Mouse (Mus musculus) MN1 (cell line): ENCODE data around the gene Tshz2.
A peak's percentile ranks its signal among the peaks of the same experiment; 100 is the strongest.

Experiments used
- DNase-seq: peaks from one replicate; pipeline ENCODE4 v3.0.0-alpha.2; 2016; ENCODE audit warnings: low spot score

Tshz2 gene

GRCm38 (mm10) chr2:169699862-169700511, 67.2 kb downstream of the Tshz2 start:
- peak; percentile 73 for DNase-seq

GRCm38 (mm10) chr2:169702725-169703486, 70.1 kb downstream of the Tshz2 start:
- DNase-seq, result no peak

- DNase-seq, result no peak
Measured at GRCm38 (mm10) chr2:169721793-169722326, 89.0 kb downstream of the Tshz2 start.

GRCm38 (mm10) chr2:169722341-169722740, 89.5 kb downstream of the Tshz2 start:
- DNase-seq, result no peak

GRCm38 (mm10) chr2:169723645-169724462, 91.0 kb downstream of the Tshz2 start:
- DNase-seq, result peak; percentile 61

- DNase-seq, result no peak
Measured at GRCm38 (mm10) chr2:169728651-169729280, 96.0 kb downstream of the Tshz2 start.

GRCm38 (mm10) chr2:169730551-169730996, 97.8 kb downstream of the Tshz2 start:
- peak; percentile 52 for DNase-seq

GRCm38 (mm10) chr2:169734053-169734452, 101.2 kb downstream of the Tshz2 start:
- no peak for DNase-seq

GRCm38 (mm10) chr2:169735475-169736406, 102.9 kb downstream of the Tshz2 start:
- DNase-seq, result no peak

- no peak for DNase-seq
Measured at GRCm38 (mm10) chr2:169740996-169741395, 108.2 kb downstream of the Tshz2 start.

GRCm38 (mm10) chr2:169742791-169743190, 110.0 kb downstream of the Tshz2 start:
- DNase-seq, result no peak

GRCm38 (mm10) chr2:169743294-169743693, 110.5 kb downstream of the Tshz2 start:
- no peak for DNase-seq

GRCm38 (mm10) chr2:169743910-169744309, 111.1 kb downstream of the Tshz2 start:
- DNase-seq, result no peak

GRCm38 (mm10) chr2:169747114-169747642, 114.4 kb downstream of the Tshz2 start:
- no peak for DNase-seq

- DNase-seq, result no peak
Measured at GRCm38 (mm10) chr2:169749331-169749945, 116.6 kb downstream of the Tshz2 start.

- DNase-seq, result peak; percentile 88
Measured at GRCm38 (mm10) chr2:169750574-169751491, 118.0 kb downstream of the Tshz2 start.

GRCm38 (mm10) chr2:169752126-169752525, 119.3 kb downstream of the Tshz2 start:
- DNase-seq, result no peak

GRCm38 (mm10) chr2:169753432-169753831, 120.6 kb downstream of the Tshz2 start:
- DNase-seq, result no peak

- DNase-seq, result no peak
Measured at GRCm38 (mm10) chr2:169755091-169755490, 122.3 kb downstream of the Tshz2 start.
